Mouse (Mus musculus): ENCODE data around the gene Mtfmt. TPM values are rescaled to one million over a fixed set of nuclear protein-coding genes. Genes with fewer than 3 reads are reported as not detected.

The Mtfmt gene
- polyA plus RNA-seq, 1 experiment from 2014 or later = 13.2 TPM

DNA sequence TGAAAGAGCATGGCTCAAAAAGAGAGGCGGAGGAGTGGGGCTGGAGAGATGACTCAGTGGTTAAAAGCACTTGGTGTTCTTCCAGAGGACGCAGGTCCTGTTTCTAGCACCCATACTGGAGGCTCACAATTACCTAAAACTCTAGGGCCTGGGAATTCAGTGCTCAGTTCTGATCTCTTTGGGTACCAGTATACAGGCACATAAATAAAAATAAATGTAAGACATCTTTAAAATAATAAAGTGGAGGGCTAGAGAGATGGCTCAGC lies 30.5 kb upstream of the Mtfmt start:
- Histone ChIP-seq H3K27ac (0 out of 2 replicates have a peak overlapping the region, but pooled peaks have one; percentile 34), H3K36me3 (no peaks in the 10 kb centered on the region), H3K4me3 (no peak overlapping the region), H3K4me1 (replicated peaks) (peaks cover 12% of the 10 kb centered on the region), H3K9me3 (replicated peaks) (no peaks in the 10 kb centered on the region), H3K9ac (no peak overlapping the region), H3K4me2 (no peak overlapping the region), H3K27me3 (no peaks in the 10 kb centered on the region)
- WGBS = 75% methylated on average over 2 of the region's 2 CpGs
- ATAC-seq (replicated peaks; ENCODE audit: insufficient number of reproducible peaks, insufficient read depth, low FRiP score, low read depth) = no peak

DNA sequence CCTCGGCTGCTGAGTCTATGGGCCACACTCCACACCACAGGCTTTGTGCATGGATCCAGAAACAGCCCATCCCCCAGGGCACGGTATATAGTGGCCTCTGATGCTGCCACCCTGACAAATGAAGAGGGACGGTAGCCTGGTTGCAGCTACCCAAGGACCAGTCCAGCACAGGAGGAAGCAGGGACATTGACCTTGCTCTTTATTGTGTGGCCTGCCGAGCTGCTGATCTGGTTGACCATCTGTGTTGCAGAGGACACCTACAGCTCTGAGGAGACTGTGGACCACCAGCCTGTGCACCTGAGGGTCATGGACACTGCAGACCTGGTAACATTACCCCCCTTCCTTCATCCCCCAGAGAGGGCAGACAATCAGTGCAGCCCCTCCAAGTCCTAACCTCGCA lies 28.3 kb upstream of the Mtfmt start:
- no peaks in the 10 kb centered on the region for H3K9me3 ChIP-seq (replicated peaks)
- 75% methylated on average over 5 of the region's 5 CpGs for WGBS
- H3K36me3 ChIP-seq = no peaks in the 10 kb centered on the region
- no peaks in the 10 kb centered on the region for H3K27me3 ChIP-seq
- H3K4me2 ChIP-seq = no peak overlapping the region
- ATAC-seq (replicated peaks; ENCODE audit: insufficient number of reproducible peaks, insufficient read depth, low FRiP score, low read depth) = 0 out of 2 replicates have a peak, but pooled peaks have one; percentile 24
- H3K9ac ChIP-seq = no peak overlapping the region
- H3K4me3 ChIP-seq = no peak overlapping the region
- H3K4me1 ChIP-seq (replicated peaks) = peaks cover 12% of the 10 kb centered on the region
- no peak overlapping the region for H3K27ac ChIP-seq

DNA sequence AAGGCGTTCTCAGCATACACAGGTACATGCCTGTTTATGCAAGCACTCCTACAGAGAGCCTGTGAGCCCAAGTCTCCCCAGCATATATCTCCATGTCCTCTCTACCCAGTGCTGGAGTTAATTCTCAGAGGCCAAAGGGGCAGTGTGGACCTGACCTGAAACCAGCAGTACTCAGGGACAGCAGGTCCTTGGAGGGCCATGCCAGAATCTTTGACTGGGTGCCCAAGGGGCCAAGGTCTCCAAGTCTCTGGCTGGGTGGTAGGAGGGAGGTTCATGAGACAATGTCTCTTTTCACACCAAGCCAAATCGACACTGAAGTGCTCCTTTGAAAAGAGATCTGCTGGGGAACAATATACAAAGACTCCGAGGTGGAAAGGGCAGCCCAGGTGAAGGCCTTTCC lies 27.7 kb upstream of the Mtfmt start:
- Histone ChIP-seq H3K27ac (no peak overlapping the region), H3K36me3 (no peaks in the 10 kb centered on the region)
- WGBS = 70% methylated on average over 3 of the region's 3 CpGs

GRCm38 (mm10) chr9:65408871-65409295 lies 26.7 kb upstream of the Mtfmt start:
- no peak overlapping the region for H3K27ac ChIP-seq
- no peaks in the 10 kb centered on the region for H3K27me3 ChIP-seq
- H3K36me3 ChIP-seq = no peaks in the 10 kb centered on the region
- 64% methylated on average over 5 of the region's 5 CpGs for WGBS
- no peak overlapping the region for H3K4me3 ChIP-seq
- H3K4me2 ChIP-seq = no peak overlapping the region
- no peaks in the 10 kb centered on the region for H3K9me3 ChIP-seq (replicated peaks)
- H3K9ac ChIP-seq = no peak overlapping the region
- peaks cover 12% of the 10 kb centered on the region for H3K4me1 ChIP-seq (replicated peaks)
- ATAC-seq (replicated peaks; ENCODE audit: insufficient number of reproducible peaks, insufficient read depth, low FRiP score, low read depth) = no peak

More for the DNA sequence above, 27.7 kb upstream of the Mtfmt start:
- H3K4me2 ChIP-seq = no peak overlapping the region
- H3K9ac ChIP-seq = no peak overlapping the region
- H3K9me3 ChIP-seq (replicated peaks) = no peaks in the 10 kb centered on the region
- H3K27me3 ChIP-seq = no peaks in the 10 kb centered on the region
- no peak overlapping the region for H3K4me3 ChIP-seq
- no peak for ATAC-seq (replicated peaks; ENCODE audit: insufficient number of reproducible peaks, insufficient read depth, low FRiP score, low read depth)
- peaks cover 12% of the 10 kb centered on the region for H3K4me1 ChIP-seq (replicated peaks)

DNA sequence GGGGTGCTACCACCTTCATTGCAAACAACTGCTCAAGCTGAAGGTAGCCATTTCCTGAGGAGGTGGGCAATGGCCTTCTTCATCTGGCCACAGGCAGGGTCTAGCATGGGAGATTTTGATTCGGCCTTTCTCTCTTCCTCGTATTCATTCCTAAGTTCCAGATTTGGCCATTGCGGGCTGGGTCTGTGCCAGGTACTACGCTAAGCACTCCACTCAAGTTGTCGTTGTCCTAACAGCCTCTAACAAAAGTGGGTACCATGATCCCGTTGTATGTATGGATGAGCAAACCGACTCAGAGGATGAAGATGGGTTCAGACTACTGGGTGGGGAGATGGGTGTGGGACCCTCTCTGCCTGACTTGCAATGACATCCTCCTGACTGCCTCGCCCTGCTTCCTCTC lies 25.2 kb upstream of the Mtfmt start:
- Histone ChIP-seq H3K9me3 (replicated peaks) (no peaks in the 10 kb centered on the region), H3K27ac (no peak overlapping the region), H3K27me3 (no peaks in the 10 kb centered on the region), H3K4me3 (no peak overlapping the region), H3K9ac (no peak overlapping the region), H3K4me1 (replicated peaks) (no peaks in the 10 kb centered on the region), H3K36me3 (no peaks in the 10 kb centered on the region), H3K4me2 (no peak overlapping the region)
- ATAC-seq (replicated peaks; ENCODE audit: insufficient number of reproducible peaks, insufficient read depth, low FRiP score, low read depth) = no peak
- WGBS = 86% methylated on average over 8 of the region's 8 CpGs

- H3K9ac ChIP-seq = no peak overlapping the region
- 64% methylated on average over 3 of the region's 3 CpGs for WGBS
- no peaks in the 10 kb centered on the region for H3K9me3 ChIP-seq (replicated peaks)
- H3K27me3 ChIP-seq = no peaks in the 10 kb centered on the region
- no peak overlapping the region for H3K4me2 ChIP-seq
- no peak for ATAC-seq (replicated peaks; ENCODE audit: insufficient number of reproducible peaks, insufficient read depth, low FRiP score, low read depth)
- H3K4me1 ChIP-seq (replicated peaks) = no peaks in the 10 kb centered on the region
- no peaks in the 10 kb centered on the region for H3K36me3 ChIP-seq
- H3K27ac ChIP-seq = no peak overlapping the region
- no peak overlapping the region for H3K4me3 ChIP-seq
Observed at GRCm38 (mm10) chr9:65411326-65411725, 24.3 kb upstream of the Mtfmt start.

DNA sequence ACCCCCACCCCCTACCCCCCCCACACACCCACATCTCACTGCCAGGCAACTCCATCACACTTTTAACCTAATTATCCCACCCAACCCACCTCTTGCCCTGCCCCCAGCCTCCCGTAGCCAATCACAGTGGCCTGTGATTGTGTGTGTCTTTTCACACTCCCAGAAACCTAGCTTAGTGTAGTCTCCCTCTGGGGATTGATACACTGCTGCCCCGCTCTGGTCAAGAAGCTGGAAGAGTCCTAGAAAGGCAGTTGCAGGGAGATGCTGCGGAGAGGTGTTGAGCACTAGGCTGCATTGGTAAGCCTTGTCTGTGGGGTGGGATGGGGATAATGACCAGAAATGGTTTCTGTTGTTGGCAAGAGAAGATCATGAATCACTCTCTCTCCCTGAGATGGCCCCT lies 17.8 kb upstream of the Mtfmt start:
- Histone ChIP-seq H3K36me3 (no peaks in the 10 kb centered on the region), H3K4me1 (replicated peaks) (no peaks in the 10 kb centered on the region), H3K27me3 (no peaks in the 10 kb centered on the region), H3K27ac (no peak overlapping the region), H3K4me2 (no peak overlapping the region), H3K9me3 (replicated peaks) (no peaks in the 10 kb centered on the region), H3K4me3 (no peak overlapping the region), H3K9ac (no peak overlapping the region)
- no peak for ATAC-seq (replicated peaks; ENCODE audit: insufficient number of reproducible peaks, insufficient read depth, low FRiP score, low read depth)
- WGBS = 31% methylated on average over 3 of the region's 3 CpGs

DNA sequence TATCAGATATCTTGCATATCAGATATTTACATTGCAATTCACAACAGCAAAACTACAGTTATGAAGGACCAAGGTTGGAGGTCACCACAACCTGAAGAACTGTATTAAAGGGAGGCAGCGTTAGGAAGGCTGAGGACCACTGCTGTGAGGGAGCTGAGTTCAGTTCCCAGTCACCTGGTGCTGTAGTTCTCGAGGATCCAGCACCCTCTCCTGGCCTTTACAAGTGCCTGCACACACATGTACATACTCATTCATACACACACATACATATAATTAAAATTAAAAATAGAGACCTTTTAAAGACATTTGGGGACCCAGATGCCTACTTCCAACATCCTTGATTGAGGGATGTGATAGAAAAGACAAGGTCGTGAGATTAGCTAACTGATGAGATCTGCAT lies 15.9 kb upstream of the Mtfmt start:
- H3K9ac ChIP-seq = no peak overlapping the region
- no peak overlapping the region for H3K4me3 ChIP-seq
- no peaks in the 10 kb centered on the region for H3K4me1 ChIP-seq (replicated peaks)
- H3K36me3 ChIP-seq = no peaks in the 10 kb centered on the region
- no peaks in the 10 kb centered on the region for H3K27me3 ChIP-seq
- no peak overlapping the region for H3K27ac ChIP-seq
- H3K4me2 ChIP-seq = no peak overlapping the region
- 70% methylated on average over 3 of the region's 3 CpGs for WGBS
- no peak for ATAC-seq (replicated peaks; ENCODE audit: insufficient number of reproducible peaks, insufficient read depth, low FRiP score, low read depth)
- H3K9me3 ChIP-seq (replicated peaks) = no peaks in the 10 kb centered on the region

DNA sequence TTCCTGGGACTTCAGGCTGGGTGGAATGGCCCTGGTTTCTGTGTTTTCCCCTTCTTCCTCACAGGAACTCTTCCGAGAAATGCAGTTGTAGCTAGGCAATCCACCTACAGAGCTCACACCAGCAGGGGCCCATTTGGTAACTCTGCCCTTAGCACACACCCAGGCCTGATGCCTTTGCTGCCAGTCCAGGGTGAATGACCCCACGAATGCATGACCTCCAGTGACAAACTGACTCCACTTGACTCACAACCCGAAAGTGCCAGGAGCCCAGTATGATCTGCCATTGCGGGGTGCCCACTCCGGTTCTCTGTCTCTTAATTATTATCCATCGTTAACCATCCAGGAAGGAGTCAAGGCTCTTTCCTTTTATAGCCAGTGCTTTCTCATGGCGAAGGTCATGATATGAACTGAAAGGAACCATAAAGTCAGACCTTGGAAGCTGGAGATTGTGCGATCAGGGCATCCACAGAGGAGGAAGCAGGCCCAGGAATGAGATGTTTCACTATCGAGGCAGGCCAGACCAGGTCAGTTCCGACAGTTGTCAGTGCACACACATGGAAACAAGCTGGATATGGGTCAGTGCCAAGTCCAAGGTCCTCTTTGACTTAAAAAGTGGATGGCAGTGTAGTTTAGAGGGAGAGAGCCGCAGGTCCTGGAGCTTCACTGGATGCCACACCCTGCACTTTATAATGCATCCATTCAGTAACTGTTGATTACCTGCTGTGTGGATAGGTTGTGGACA lies 12.7 kb upstream of the Mtfmt start, which contains the start of gene Slc51b:
Slc51b (minus strand) TSS at position 196 of the 742 bp plus-strand sequence.
- Histone ChIP-seq H3K4me3 (no peak within 1 kb of the TSS), H3K4me1 (replicated peaks) (no peaks in the 10 kb centered on the region), H3K9me3 (replicated peaks) (no peaks in the 10 kb centered on the region), H3K4me2 (no peak within 1 kb of the TSS), H3K9ac (no peak within 1 kb of the TSS), H3K27me3 (no peaks in the 10 kb centered on the region), H3K36me3 (no peaks in the 10 kb centered on the region), H3K27ac (no peak within 1 kb of the TSS)
- WGBS = 71% methylated on average over 11 of the region's 11 CpGs
- ATAC-seq (replicated peaks; ENCODE audit: insufficient number of reproducible peaks, insufficient read depth, low FRiP score, low read depth) = no peak

DNA sequence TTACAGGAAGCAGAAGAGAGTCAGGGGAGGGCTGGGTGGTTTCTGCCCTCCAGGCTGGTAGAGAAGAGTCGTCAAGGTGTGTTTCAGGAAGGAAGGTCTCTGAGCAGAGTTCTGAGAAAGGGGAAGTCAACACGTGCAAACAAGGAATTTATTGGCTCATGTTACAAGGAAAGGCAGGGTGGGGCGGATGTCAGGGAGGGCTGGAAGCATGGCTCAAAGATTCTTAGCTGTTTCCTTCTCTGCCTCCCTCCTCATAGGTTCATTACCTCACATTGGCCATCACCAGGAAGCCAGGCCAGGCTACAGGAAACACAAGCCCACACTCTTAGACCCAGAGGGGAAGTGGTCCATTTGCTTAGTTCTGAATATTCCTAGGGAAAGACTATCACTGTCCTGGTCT lies 11.2 kb upstream of the Mtfmt start:
- ATAC-seq (replicated peaks; ENCODE audit: insufficient number of reproducible peaks, insufficient read depth, low FRiP score, low read depth) = no peak
- H3K4me1 ChIP-seq (replicated peaks) = no peaks in the 10 kb centered on the region
- H3K4me2 ChIP-seq = no peak overlapping the region
- no peaks in the 10 kb centered on the region for H3K36me3 ChIP-seq
- H3K9me3 ChIP-seq (replicated peaks) = no peaks in the 10 kb centered on the region
- 28% methylated on average over 3 of the region's 3 CpGs for WGBS
- H3K27ac ChIP-seq = no peak overlapping the region
- H3K9ac ChIP-seq = no peak overlapping the region
- no peak overlapping the region for H3K4me3 ChIP-seq
- no peaks in the 10 kb centered on the region for H3K27me3 ChIP-seq

DNA sequence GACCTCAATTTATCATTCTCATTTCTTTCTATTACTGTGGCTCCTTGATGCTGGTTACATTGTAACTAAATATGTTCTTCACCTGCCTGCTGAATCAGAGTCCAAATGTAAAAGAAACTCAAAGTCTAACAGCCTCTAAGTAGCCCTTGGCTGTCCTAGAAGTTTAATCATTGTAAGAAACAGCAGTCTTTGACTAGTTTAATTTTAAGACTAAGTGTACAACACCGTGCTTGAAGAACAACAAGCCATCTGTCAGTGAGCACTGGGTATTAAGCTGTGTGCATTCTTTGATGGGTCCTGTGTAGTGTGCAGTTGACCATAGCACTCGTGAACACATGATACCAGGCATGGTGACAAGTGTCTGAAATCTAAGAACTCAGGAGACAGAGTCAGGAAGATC lies 8.1 kb upstream of the Mtfmt start:
- Histone ChIP-seq H3K9ac (no peak overlapping the region), H3K4me2 (no peak overlapping the region), H3K4me1 (replicated peaks) (no peaks in the 10 kb centered on the region), H3K36me3 (no peaks in the 10 kb centered on the region), H3K27ac (no peak overlapping the region), H3K9me3 (replicated peaks) (no peaks in the 10 kb centered on the region), H3K27me3 (no peaks in the 10 kb centered on the region), H3K4me3 (no peak overlapping the region)
- 62% methylated on average over 2 of the region's 2 CpGs for WGBS
- no peak for ATAC-seq (replicated peaks; ENCODE audit: insufficient number of reproducible peaks, insufficient read depth, low FRiP score, low read depth)

DNA sequence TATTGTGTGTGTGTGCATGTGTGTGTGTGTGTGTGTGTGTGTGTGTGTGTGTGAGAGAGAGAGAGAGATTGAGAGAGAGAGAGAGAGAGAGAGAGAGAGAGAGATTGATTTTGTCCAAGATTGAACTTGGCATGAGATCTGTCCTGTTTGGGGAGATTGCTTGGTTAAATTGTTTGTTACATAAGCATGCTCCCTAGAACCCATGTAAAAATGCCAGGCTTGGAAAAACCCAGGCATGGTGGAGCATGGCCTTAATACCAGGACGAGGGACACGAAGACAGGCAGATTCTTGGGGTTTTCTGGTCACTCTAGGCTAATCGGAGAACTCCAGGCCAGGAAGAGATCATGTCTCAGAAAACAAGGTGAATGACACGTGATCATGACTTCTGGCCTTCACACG lies 7.6 kb upstream of the Mtfmt start:
- WGBS = 83% methylated on average over 5 of the region's 5 CpGs
- no peak for ATAC-seq (replicated peaks; ENCODE audit: insufficient number of reproducible peaks, insufficient read depth, low FRiP score, low read depth)
- Histone ChIP-seq H3K9ac (no peak overlapping the region), H3K4me2 (no peak overlapping the region), H3K27ac (no peak overlapping the region), H3K4me1 (replicated peaks) (no peaks in the 10 kb centered on the region), H3K27me3 (no peaks in the 10 kb centered on the region), H3K9me3 (replicated peaks) (no peaks in the 10 kb centered on the region), H3K36me3 (no peaks in the 10 kb centered on the region), H3K4me3 (no peak overlapping the region)

Data from heart, embryonic 15.5 days (tissue).